Mouse (Mus musculus): ENCODE measurements around the gene Lsm11.

DNA sequence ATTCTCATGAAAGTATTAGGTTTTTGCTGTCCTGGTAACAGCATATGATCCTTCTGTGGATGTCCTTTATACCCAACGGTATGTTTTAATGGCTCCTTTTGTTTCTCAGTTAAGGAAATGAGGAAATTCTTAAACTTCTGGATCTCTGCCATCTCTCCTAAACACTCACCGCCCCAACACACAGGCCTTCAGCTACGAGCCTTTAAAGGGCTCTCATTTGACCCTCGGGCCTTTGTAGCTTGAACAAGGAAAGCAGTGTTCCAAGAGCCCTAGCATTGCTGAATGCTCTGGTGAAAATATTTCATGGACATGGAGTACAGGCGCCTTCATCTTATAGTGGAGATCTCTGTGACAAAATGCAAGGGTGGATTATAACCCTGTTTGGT is 63.1 kb downstream of the Lsm11 start:
- TF ChIP-seq CTCF (IDR thresholded peaks at IDR 0.05; ENCODE audit: low read depth, low read length) (no peak), POLR2A (IDR thresholded peaks at IDR 0.05; ENCODE audit: extremely low read depth, insufficient read depth, low read length) (no peak)

Data from liver, adult 2 months (tissue).